Mouse (Mus musculus): ENCODE measurements around the gene Mypop. TPM values are rescaled to one million over a fixed set of nuclear protein-coding genes. Genes with fewer than 3 reads are reported as not detected.

Gene Mypop
- polyA plus RNA-seq, 1 experiment from 2014 or later = 3.3 TPM

DNA sequence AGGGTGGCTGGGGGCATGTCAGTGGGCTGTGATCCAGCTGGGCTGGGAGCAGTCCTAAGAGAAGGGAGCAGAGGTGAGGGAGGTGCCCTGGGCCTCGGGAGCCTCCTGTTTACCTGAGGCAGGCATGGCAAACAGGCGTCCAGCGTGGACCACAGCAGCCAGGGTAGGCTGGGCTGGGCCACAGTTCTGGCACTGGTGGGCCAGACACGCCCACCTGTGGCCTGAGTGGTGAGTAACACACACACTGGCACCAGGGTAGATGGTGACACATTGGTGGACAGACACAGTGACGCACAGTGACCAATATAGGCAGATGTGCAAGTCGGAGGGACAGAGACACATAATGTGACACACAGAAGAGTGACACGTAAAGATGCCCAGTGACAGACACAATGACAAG, 19.5 kb downstream of the Mypop start:
- Histone ChIP-seq H3K4me3 (no peak overlapping the region), H3K27me3 (ENCODE audit: insufficient read depth, poor library complexity, severe bottlenecking) (no peaks in the 10 kb centered on the region), H3K9me3 (no peaks in the 10 kb centered on the region), H3K36me3 (peaks cover 18% of the 10 kb centered on the region), H3K4me1 (peaks cover 52% of the 10 kb centered on the region), H3K27ac (no peak overlapping the region)
- WGBS = 76% methylated on average over 7 of the region's 7 CpGs
- no peak for DNase-seq (ENCODE audit: low spot score)

DNA sequence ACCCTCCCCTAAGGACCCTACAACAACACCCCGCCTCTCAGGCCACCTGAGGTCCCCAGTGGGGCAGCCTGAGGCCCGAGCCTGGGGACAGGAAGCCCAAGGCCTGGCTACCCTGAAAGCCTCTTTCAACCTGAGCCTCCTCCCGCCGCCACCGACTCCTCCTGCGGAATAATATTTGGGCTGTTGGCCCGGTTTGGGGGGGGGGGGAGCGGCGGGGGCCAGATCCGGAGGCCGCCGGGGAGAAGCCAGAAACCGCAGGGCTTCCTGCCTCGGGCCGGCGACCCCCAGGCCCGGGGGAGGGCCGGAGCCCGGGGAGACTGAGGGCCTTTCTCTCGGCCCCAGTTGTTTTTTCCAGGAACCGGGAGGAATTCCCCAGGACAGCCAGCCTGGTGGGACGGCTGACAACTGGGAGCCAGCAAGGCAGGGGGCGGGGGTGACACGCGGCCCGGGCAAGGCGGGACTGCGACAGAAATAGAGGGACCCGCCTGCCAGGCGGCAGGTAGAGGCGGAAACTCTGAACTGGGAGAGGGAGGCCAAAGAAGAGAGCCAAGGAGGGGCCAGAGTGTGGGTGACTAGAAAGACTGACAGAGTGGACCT, 21.1 kb downstream of the Mypop start:
- Histone ChIP-seq H3K27me3 (ENCODE audit: insufficient read depth, poor library complexity, severe bottlenecking) (no peaks in the 10 kb centered on the region), H3K27ac (peak overlapping the region; percentile 94), H3K9me3 (no peaks in the 10 kb centered on the region), H3K4me3 (peak overlapping the region; percentile 65), H3K4me1 (peaks cover 37% of the 10 kb centered on the region), H3K36me3 (peaks cover 5% of the 10 kb centered on the region)
- under 1% methylated on average over 30 of the region's 31 CpGs for WGBS
- DNase-seq (ENCODE audit: low spot score) = no peak

DNA sequence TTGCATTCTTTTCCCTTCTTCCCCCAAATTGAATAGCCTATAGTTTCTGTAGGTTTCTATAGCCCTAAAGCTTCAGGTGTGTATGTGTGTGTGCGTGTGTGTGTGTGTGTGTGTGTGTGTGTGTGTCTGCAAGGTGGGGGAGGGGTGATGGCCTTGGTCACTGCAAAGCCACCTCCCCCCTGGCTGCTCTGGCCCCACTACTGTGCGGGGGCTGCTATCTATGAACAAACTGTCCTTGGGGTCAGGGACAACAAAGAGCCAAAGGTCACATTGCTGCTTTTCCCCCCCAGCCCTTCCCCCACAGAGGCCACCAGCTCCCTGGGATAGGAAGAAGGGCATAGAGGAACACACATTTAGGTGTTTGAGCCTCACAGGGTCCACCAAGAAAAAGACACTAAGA, 21.8 kb downstream of the Mypop start:
- WGBS = 25% methylated on average over 2 of the region's 2 CpGs
- no peaks in the 10 kb centered on the region for H3K9me3 ChIP-seq
- H3K36me3 ChIP-seq = no peaks in the 10 kb centered on the region
- no peaks in the 10 kb centered on the region for H3K27me3 ChIP-seq (ENCODE audit: insufficient read depth, poor library complexity, severe bottlenecking)
- peak overlapping the region; percentile 24; the same call in 1 of the 2 replicates for H3K27ac ChIP-seq
- DNase-seq (ENCODE audit: low spot score) = no peak
- peak overlapping the region; percentile 65; the same call in 1 of the 2 replicates for H3K4me3 ChIP-seq
- H3K4me1 ChIP-seq = peaks cover 30% of the 10 kb centered on the region

DNA sequence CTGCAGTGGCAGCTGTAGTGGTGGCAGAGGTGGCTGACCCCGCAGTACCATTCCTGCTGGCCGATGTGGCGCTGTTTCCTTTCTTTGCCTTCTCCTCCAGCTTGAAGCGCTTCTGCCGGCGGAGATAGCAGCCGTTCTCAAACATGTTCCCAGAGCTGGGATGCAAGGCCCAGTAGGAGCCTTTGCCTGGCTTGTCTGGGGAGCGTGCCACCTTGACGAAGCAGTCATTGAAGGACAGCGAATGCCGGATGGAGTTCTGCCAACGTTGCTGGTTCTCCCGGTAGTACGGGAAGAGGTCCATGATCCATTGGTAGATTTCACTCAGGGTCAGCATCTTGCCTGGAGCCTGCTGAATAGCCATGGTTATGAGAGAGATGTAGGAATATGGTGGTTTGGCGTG, 23.4 kb downstream of the Mypop start:
- DNase-seq (ENCODE audit: low spot score) = no peak
- Histone ChIP-seq H3K27me3 (ENCODE audit: insufficient read depth, poor library complexity, severe bottlenecking) (no peaks in the 10 kb centered on the region), H3K27ac (0 out of 2 replicates have a peak overlapping the region, but pooled peaks have one; percentile 16), H3K4me3 (no peak overlapping the region), H3K4me1 (peaks cover 30% of the 10 kb centered on the region), H3K36me3 (no peaks in the 10 kb centered on the region), H3K9me3 (no peaks in the 10 kb centered on the region)
- WGBS = 50% methylated on average over 15 of the region's 15 CpGs

DNA sequence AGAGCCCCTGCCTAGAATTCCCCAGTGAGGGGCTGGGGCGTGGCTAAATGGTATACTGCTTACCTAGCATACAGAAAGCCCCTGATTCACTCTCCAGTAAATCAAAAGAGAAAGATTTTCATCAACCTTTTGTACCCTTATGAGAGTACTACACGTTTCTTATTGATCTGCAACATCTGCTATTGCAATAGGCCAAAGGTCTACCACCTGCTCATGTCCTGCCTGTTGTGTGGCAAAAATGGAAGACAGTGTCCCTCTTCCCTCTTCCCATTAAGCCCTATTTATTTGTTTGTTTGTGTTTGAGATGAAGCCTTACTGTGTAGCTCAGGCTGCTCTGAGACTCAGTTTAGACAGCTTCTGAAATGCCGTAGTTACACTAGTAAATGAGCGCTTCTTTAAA, 25.0 kb downstream of the Mypop start:
- Histone ChIP-seq H3K27me3 (ENCODE audit: insufficient read depth, poor library complexity, severe bottlenecking) (peaks cover 13% of the 10 kb centered on the region), H3K36me3 (no peaks in the 10 kb centered on the region), H3K4me1 (peaks cover 30% of the 10 kb centered on the region), H3K9me3 (no peaks in the 10 kb centered on the region), H3K27ac (no peak overlapping the region), H3K4me3 (no peak overlapping the region)
- no peak for DNase-seq (ENCODE audit: low spot score)
- 92% methylated on average over 4 of the region's 4 CpGs for WGBS

DNA sequence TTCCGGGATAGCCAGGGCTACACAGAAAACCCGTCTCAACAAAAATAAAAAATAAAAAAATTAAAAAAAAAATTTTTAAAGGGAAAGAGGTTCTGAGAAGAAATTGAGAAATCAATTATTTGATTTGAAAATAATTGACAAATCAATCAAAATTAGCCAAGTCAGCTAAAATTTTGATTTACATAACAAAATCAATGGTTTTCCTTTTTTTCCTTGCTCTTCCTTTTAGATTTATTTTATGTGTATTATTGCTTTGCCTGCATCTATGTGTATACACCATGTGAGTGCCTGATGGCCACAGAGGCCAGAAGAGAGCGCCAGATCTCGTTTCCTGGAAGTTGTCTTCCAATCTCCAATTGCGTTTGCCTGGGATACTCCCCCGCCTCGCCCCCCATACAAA, 26.9 kb downstream of the Mypop start:
- Histone ChIP-seq H3K36me3 (no peaks in the 10 kb centered on the region), H3K4me1 (peaks cover 15% of the 10 kb centered on the region), H3K27ac (no peak overlapping the region), H3K9me3 (no peaks in the 10 kb centered on the region), H3K4me3 (no peak overlapping the region), H3K27me3 (ENCODE audit: insufficient read depth, poor library complexity, severe bottlenecking) (peaks cover 31% of the 10 kb centered on the region)
- DNase-seq (ENCODE audit: low spot score) = no peak
- 83% methylated on average over 7 of the region's 7 CpGs for WGBS

DNA sequence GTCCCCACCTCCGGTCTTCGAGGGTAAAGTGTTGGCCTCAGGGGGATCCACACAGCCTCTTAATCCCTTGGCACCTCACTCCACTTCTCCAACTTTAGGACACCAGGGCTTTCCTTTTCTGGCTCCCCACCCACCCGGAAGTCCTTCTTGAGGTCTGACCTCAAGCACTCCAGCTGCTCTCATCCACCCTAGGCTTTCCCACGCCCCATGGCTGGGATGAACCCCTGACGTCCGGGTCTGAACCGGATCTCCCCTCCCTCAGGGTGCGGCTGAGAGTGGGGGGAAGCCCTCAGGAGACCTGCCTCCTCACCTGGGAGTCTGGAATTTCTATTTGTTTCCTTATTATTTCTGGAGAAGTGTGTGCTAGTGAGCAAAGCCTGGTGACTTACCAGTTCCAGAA, 30.0 kb downstream of the Mypop start:
- WGBS = 15% methylated on average over 8 of the region's 8 CpGs
- Histone ChIP-seq H3K9me3 (no peaks in the 10 kb centered on the region), H3K36me3 (no peaks in the 10 kb centered on the region), H3K27me3 (ENCODE audit: insufficient read depth, poor library complexity, severe bottlenecking) (peaks cover 42% of the 10 kb centered on the region), H3K27ac (no peak overlapping the region), H3K4me1 (peaks cover 25% of the 10 kb centered on the region), H3K4me3 (no peak overlapping the region)
- no peak for DNase-seq (ENCODE audit: low spot score)

DNA sequence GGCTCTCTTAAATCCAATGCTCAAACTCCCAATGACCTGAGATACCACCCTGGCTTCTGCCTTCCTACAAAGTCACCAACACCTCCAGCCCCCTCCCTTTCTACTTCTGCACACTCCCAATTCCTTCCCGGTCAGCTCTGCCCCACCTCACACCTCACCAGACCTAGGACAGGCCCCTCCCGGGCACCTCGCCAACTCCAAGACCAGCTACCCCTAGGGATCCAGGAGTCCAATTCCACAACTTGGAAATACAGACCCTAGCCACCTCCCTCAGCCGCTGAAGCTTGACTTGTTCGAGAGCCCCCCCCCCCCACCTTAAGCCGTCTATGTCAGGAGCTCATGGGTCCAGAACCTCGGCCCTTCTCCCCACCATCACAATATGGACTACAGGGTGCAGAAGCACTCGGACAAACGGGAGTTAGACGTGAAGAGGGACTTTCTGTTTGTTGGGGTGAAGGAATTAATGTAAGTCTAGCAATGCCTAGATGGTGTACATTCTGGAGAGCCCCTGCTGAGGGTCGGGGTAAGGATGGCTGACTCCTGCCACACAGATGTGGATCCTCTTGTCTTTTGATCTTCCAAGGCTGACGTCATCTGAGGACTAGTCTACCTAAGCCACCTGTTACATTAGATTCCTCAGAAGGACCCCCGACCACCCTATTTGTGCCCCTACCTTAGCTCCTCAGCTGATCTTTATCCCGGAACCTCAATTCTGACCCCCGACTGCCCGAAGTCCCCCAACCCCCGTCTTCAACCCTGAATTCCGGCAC, 31.3 kb downstream of the Mypop start:
- Histone ChIP-seq H3K27ac (no peak overlapping the region), H3K4me3 (peak overlapping the region; percentile 12; the same call in 1 of the 2 replicates), H3K36me3 (no peaks in the 10 kb centered on the region), H3K4me1 (peaks cover 29% of the 10 kb centered on the region), H3K9me3 (no peaks in the 10 kb centered on the region), H3K27me3 (ENCODE audit: insufficient read depth, poor library complexity, severe bottlenecking) (peaks cover 42% of the 10 kb centered on the region)
- no peak for DNase-seq (ENCODE audit: low spot score)
- 57% methylated on average over 18 of the region's 18 CpGs for WGBS

DNA sequence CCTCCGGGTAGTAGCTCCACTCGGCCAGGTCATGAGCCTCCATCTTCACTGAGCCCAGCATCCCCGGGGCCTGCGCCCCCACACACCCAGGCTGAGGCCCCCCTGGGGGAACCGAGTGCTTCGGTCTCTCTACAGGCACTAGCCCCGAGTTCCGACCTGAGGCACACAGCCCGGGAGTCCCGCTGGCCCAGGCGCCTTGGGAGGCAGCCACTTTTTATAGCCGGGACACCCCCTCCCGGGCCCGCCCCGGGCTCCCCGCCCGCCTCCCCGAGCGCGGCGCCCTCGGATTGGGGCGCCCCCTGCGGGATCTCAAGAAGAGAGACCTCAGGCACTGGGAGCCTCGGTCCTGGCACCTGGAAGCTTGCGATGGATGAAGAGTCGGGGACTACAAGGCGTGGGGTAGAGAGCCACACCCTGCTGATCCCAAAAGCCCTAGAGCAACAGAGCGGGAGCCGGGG, 32.3 kb downstream of the Mypop start, which contains the start of gene Foxa3:
TSS of gene Foxa3 (minus strand) at position 182 of the 458 bp plus-strand sequence.
- H3K36me3 ChIP-seq = no peaks in the 10 kb centered on the region
- H3K27ac ChIP-seq = peak within 1 kb of the TSS; percentile 95
- 4% methylated on average over 30 of the region's 30 CpGs for WGBS

DNA sequence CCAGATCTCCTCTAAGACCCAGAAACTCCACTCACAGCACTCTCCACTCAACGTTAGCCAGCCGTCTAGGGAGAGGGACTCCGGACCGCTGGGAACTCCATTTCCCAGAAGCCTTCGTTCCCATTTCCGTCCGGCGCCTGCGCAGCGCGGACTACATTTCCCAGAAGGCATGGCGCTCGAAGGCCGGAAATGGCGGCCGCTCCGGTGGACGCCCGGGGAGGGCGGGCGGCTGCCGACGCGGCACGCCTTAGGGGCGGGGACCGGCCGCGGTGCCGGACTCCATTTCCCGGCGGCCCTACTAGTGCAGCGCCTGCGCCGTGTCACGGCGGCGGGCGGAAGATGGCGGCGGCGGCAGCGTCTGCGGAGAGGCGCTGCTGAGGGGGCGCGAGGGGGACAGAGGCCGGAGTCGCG, 33.1 kb downstream of the Mypop start, which contains the start of gene Sympk:
TSS of gene Sympk (plus strand) at position 282 of the 411 bp plus-strand sequence.
- Histone ChIP-seq H3K9me3 (no peaks in the 10 kb centered on the region), H3K4me1 (peaks cover 29% of the 10 kb centered on the region), H3K4me3 (peak within 1 kb of the TSS; percentile 95), H3K36me3 (peaks cover 6% of the 10 kb centered on the region), H3K27me3 (ENCODE audit: insufficient read depth, poor library complexity, severe bottlenecking) (peaks cover 42% of the 10 kb centered on the region), H3K27ac (peak within 1 kb of the TSS; percentile 95)
- DNase-seq (ENCODE audit: low spot score) = peak; percentile 97
- WGBS = under 1% methylated on average over 47 of the region's 50 CpGs

More for the DNA sequence above, 32.3 kb downstream of the Mypop start, which contains the start of gene Foxa3:
- Histone ChIP-seq H3K9me3 (no peaks in the 10 kb centered on the region), H3K4me3 (peak within 1 kb of the TSS; percentile 95), H3K27me3 (ENCODE audit: insufficient read depth, poor library complexity, severe bottlenecking) (peaks cover 42% of the 10 kb centered on the region), H3K4me1 (peaks cover 29% of the 10 kb centered on the region)
- DNase-seq (ENCODE audit: low spot score) = no peak

DNA sequence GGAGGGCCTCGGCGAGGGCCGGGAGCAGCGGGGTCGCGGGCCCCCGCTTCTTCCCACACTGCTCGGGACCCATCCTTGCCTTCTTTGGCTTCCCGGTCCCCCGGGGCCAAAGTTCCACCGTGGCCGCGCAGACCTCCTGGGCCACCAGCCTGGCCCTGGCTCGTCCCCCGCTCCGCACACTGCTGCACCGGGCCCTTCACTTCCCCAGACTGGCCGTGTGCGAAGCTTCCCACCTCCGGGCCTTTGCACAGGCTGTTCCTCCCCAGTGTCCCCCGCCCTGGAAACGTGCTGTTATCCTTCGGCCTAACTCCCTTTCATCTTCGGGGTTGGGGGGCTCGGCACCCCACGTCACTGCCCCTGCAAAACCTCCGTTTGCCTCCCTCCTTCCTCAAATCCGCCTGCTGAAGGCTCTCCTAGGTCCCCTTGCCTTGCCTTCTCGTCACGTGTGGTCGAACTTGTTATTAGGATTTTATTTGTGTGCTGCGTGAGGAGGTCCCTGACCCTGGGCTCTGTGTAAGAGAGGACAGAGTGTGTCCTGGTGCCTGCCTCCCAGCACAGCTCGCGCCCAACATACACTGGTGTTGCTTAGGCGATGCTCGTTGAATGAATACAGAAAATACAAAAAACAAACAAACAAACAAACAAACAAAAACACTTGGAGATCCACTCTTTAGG, 33.7 kb downstream of the Mypop start:
- no peak for DNase-seq (ENCODE audit: low spot score)
- 2% methylated on average over 28 of the region's 36 CpGs for WGBS
- H3K4me1 ChIP-seq = peaks cover 29% of the 10 kb centered on the region
- peak overlapping the region; percentile 95 for H3K4me3 ChIP-seq
- peaks cover 12% of the 10 kb centered on the region for H3K36me3 ChIP-seq
- peak overlapping the region; percentile 95 for H3K27ac ChIP-seq
- H3K27me3 ChIP-seq (ENCODE audit: insufficient read depth, poor library complexity, severe bottlenecking) = peaks cover 42% of the 10 kb centered on the region
- H3K9me3 ChIP-seq = no peaks in the 10 kb centered on the region

DNA sequence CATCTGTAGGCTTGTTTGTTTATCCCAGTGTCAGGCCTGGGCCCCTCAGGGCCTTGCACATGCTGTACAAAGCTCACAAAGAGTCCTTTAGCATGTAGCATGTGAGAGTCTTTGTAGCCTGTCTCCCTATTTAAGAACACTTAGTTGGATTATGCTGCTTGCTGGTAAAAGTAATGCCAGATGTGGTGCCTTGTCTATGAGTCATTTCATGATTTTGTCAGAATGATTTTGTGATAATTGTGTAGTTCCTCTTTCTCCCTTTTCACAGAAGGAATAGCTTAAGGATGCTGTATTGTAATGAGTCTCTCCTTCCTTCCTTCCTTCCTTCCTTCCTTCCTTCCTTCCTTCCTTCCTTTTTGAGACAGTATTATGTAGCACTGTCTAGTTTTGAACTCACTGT, 37.0 kb downstream of the Mypop start:
- peaks cover 9% of the 10 kb centered on the region for H3K27me3 ChIP-seq (ENCODE audit: insufficient read depth, poor library complexity, severe bottlenecking)
- H3K4me1 ChIP-seq = peaks cover 24% of the 10 kb centered on the region
- no peak for DNase-seq (ENCODE audit: low spot score)
- no peak overlapping the region for H3K27ac ChIP-seq
- H3K36me3 ChIP-seq = peaks cover 44% of the 10 kb centered on the region
- no peaks in the 10 kb centered on the region for H3K9me3 ChIP-seq
- no peak overlapping the region for H3K4me3 ChIP-seq

Data from heart, embryonic 10.5 days (tissue).